Mouse (Mus musculus): ENCODE measurements around the gene Slamf1. TPM values are rescaled to one million over a fixed set of nuclear protein-coding genes. Genes with fewer than 3 reads are reported as not detected.
"Not testable (repeated sequence)": the region's sequence is repeated elsewhere in the genome, so short reads cannot be mapped to it uniquely, and the experiment has no call there.

Gene Slamf1
- polyA plus RNA-seq, 1 experiment from 2014 or later: 0.27 TPM

- Histone ChIP-seq H3K4me2 (ENCODE audit: low read depth, low read length, severe bottlenecking) (no peak overlapping the region), H3K9me3 (ENCODE audit: control insufficient read depth, low read length) (no peaks in the 10 kb centered on the region), H3K27me3 (ENCODE audit: control insufficient read depth, insufficient read depth, low read length) (no peaks in the 10 kb centered on the region), H3K4me1 (replicated peaks; ENCODE audit: control insufficient read depth, insufficient read depth, low read length) (no peaks in the 10 kb centered on the region), H3K36me3 (ENCODE audit: control insufficient read depth, insufficient read depth, low read length) (no peaks in the 10 kb centered on the region), H3K9ac (ENCODE audit: low read length) (no peak overlapping the region), H3K27ac (ENCODE audit: low read depth, low read length) (no peak overlapping the region), H3K4me3 (ENCODE audit: low read depth, low read length) (no peak overlapping the region)
- no peak for DNase-seq (ENCODE audit: low spot score)
- 77% methylated on average over 3 of the region's 3 CpGs for WGBS
- no peak for ATAC-seq (replicated peaks; ENCODE audit: low FRiP score)
Measured at GRCm38 (mm10) chr1:171789407-171789806, 22.5 kb downstream of the Slamf1 start.

GRCm38 (mm10) chr1:171791491-171791890 is 24.6 kb downstream of the Slamf1 start:
- Histone ChIP-seq H3K4me3 (ENCODE audit: low read depth, low read length) (no peak overlapping the region), H3K4me1 (replicated peaks; ENCODE audit: control insufficient read depth, insufficient read depth, low read length) (no peaks in the 10 kb centered on the region), H3K27me3 (ENCODE audit: control insufficient read depth, insufficient read depth, low read length) (no peaks in the 10 kb centered on the region), H3K9ac (ENCODE audit: low read length) (no peak overlapping the region), H3K4me2 (ENCODE audit: low read depth, low read length, severe bottlenecking) (no peak overlapping the region), H3K27ac (ENCODE audit: low read depth, low read length) (no peak overlapping the region), H3K9me3 (ENCODE audit: control insufficient read depth, low read length) (no peaks in the 10 kb centered on the region), H3K36me3 (ENCODE audit: control insufficient read depth, insufficient read depth, low read length) (no peaks in the 10 kb centered on the region)
- ATAC-seq (replicated peaks; ENCODE audit: low FRiP score): no peak
- DNase-seq (ENCODE audit: low spot score): no peak
- WGBS: 91% methylated on average over 3 of the region's 3 CpGs

- no peaks in the 10 kb centered on the region for H3K9me3 ChIP-seq (ENCODE audit: control insufficient read depth, low read length)
- H3K27me3 ChIP-seq (ENCODE audit: control insufficient read depth, insufficient read depth, low read length): no peaks in the 10 kb centered on the region
- H3K4me1 ChIP-seq (replicated peaks; ENCODE audit: control insufficient read depth, insufficient read depth, low read length): no peaks in the 10 kb centered on the region
- 70% methylated on average over 2 of the region's 2 CpGs for WGBS
- H3K27ac ChIP-seq (ENCODE audit: low read depth, low read length): no peak overlapping the region
- H3K4me3 ChIP-seq (ENCODE audit: low read depth, low read length): no peak overlapping the region
- no peak overlapping the region for H3K4me2 ChIP-seq (ENCODE audit: low read depth, low read length, severe bottlenecking)
- no peaks in the 10 kb centered on the region for H3K36me3 ChIP-seq (ENCODE audit: control insufficient read depth, insufficient read depth, low read length)
- DNase-seq (ENCODE audit: low spot score) (no peak), ATAC-seq (replicated peaks; ENCODE audit: low FRiP score) (no peak)
- H3K9ac ChIP-seq (ENCODE audit: low read length): no peak overlapping the region
Measured at GRCm38 (mm10) chr1:171796185-171796584, 29.3 kb downstream of the Slamf1 start.

- no peak overlapping the region for H3K9ac ChIP-seq (ENCODE audit: low read length)
- H3K27ac ChIP-seq (ENCODE audit: low read depth, low read length): no peak overlapping the region
- H3K36me3 ChIP-seq (ENCODE audit: control insufficient read depth, insufficient read depth, low read length): no peaks in the 10 kb centered on the region
- no peak for ATAC-seq (replicated peaks; ENCODE audit: low FRiP score)
- DNase-seq (ENCODE audit: low spot score): no peak
- H3K4me1 ChIP-seq (replicated peaks; ENCODE audit: control insufficient read depth, insufficient read depth, low read length): no peaks in the 10 kb centered on the region
- no peak overlapping the region for H3K4me3 ChIP-seq (ENCODE audit: low read depth, low read length)
- H3K4me2 ChIP-seq (ENCODE audit: low read depth, low read length, severe bottlenecking): no peak overlapping the region
- WGBS: 74% methylated on average over 1 of the region's 1 CpGs
- H3K27me3 ChIP-seq (ENCODE audit: control insufficient read depth, insufficient read depth, low read length): no peaks in the 10 kb centered on the region
- H3K9me3 ChIP-seq (ENCODE audit: control insufficient read depth, low read length): no peaks in the 10 kb centered on the region
Measured at GRCm38 (mm10) chr1:171797840-171798239, 30.9 kb downstream of the Slamf1 start.

DNA sequence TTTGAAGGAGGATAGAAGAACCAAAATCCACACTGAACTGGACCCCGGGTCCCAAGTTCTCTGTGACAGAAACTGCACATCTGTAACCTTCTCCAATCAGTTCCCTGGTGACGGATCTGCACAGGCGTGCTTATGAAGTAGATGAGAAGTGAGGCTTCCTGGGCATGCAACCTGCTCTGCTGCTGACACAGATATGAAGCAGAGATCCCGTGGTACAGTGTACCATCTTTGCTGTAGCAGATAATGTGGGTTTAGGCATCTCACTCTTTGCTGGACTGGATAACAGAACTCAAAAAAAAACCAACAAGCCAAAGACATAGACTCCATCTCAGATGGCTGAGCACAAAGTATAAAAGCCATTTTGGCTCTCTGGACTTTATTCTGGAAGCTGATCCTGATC is 32.7 kb downstream of the Slamf1 start:
- no peak for DNase-seq (ENCODE audit: low spot score)
- H3K4me3 ChIP-seq (ENCODE audit: low read depth, low read length): no peak overlapping the region
- no peaks in the 10 kb centered on the region for H3K9me3 ChIP-seq (ENCODE audit: control insufficient read depth, low read length)
- no peaks in the 10 kb centered on the region for H3K27me3 ChIP-seq (ENCODE audit: control insufficient read depth, insufficient read depth, low read length)
- 84% methylated on average over 4 of the region's 4 CpGs for WGBS
- no peak overlapping the region for H3K4me2 ChIP-seq (ENCODE audit: low read depth, low read length, severe bottlenecking)
- H3K36me3 ChIP-seq (ENCODE audit: control insufficient read depth, insufficient read depth, low read length): no peaks in the 10 kb centered on the region
- no peaks in the 10 kb centered on the region for H3K4me1 ChIP-seq (replicated peaks; ENCODE audit: control insufficient read depth, insufficient read depth, low read length)
- ATAC-seq (replicated peaks; ENCODE audit: low FRiP score): no peak
- H3K27ac ChIP-seq (ENCODE audit: low read depth, low read length): no peak overlapping the region
- no peak overlapping the region for H3K9ac ChIP-seq (ENCODE audit: low read length)

- H3K4me1 ChIP-seq (replicated peaks; ENCODE audit: control insufficient read depth, insufficient read depth, low read length); H3K4me2 ChIP-seq (ENCODE audit: low read depth, low read length, severe bottlenecking); ATAC-seq (replicated peaks; ENCODE audit: low FRiP score); H3K9me3 ChIP-seq (ENCODE audit: control insufficient read depth, low read length); H3K27ac ChIP-seq (ENCODE audit: low read depth, low read length); DNase-seq (ENCODE audit: low spot score); H3K36me3 ChIP-seq (ENCODE audit: control insufficient read depth, insufficient read depth, low read length); H3K9ac ChIP-seq (ENCODE audit: low read length); H3K27me3 ChIP-seq (ENCODE audit: control insufficient read depth, insufficient read depth, low read length); H3K4me3 ChIP-seq (ENCODE audit: low read depth, low read length): not testable (repeated sequence)
- 89% methylated on average over 1 of the region's 1 CpGs for WGBS
Measured at GRCm38 (mm10) chr1:171811048-171811447, 44.1 kb downstream of the Slamf1 start.

DNA sequence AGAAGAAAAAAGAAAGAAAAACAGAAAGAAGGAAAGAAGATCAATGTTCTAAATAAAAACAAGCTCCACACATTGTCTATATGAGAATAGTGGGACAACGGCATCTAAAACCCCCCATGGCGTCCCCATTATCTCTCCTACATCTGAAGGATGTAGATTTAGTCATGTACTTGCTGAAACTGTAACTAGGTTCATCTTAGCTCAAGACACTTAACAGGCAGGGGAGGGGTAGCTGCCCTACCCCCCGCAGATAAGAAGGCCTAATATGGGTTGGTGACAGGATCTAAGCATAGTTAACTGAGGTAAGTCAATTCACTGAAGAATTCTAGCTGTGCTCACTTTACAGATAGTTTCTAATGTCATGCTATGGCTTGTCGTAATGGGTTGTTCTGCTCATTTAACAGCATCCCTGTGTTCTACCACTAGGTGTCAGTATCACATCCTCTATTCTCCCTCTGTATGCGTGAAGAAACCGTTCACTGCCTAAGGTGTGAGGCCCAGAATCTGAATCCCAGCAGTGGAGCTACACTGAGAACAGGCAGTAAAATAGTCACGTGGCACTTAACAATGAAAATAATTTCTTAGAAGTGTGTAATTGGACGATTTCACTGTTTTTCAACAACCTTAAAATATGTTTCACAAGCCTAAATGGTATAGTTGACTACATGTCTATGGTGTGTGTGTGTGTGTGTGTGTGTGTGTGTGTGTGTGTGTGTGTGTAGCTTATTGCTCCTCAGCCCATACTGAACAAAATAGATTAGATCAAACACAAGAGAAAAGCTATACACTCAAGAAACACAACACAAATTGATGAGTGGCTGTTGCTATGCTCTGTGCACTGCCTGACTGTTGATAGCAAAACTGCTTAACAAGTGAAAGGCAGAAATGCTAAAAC is 48.9 kb downstream of the Slamf1 start:
- ATAC-seq (replicated peaks; ENCODE audit: low FRiP score) (peak; percentile 95), DNase-seq (ENCODE audit: low spot score) (no peak)
- no peaks in the 10 kb centered on the region for H3K27me3 ChIP-seq (ENCODE audit: control insufficient read depth, insufficient read depth, low read length)
- H3K4me2 ChIP-seq (ENCODE audit: low read depth, low read length, severe bottlenecking): no peak overlapping the region
- H3K9ac ChIP-seq (ENCODE audit: low read length): no peak overlapping the region
- no peaks in the 10 kb centered on the region for H3K36me3 ChIP-seq (ENCODE audit: control insufficient read depth, insufficient read depth, low read length)
- no peaks in the 10 kb centered on the region for H3K4me1 ChIP-seq (replicated peaks; ENCODE audit: control insufficient read depth, insufficient read depth, low read length)
- no peaks in the 10 kb centered on the region for H3K9me3 ChIP-seq (ENCODE audit: control insufficient read depth, low read length)
- no peak overlapping the region for H3K27ac ChIP-seq (ENCODE audit: low read depth, low read length)
- H3K4me3 ChIP-seq (ENCODE audit: low read depth, low read length): no peak overlapping the region
- whole genome bisulfite sequencing: 13% methylated on average over 8 of the region's 8 CpGs

DNA sequence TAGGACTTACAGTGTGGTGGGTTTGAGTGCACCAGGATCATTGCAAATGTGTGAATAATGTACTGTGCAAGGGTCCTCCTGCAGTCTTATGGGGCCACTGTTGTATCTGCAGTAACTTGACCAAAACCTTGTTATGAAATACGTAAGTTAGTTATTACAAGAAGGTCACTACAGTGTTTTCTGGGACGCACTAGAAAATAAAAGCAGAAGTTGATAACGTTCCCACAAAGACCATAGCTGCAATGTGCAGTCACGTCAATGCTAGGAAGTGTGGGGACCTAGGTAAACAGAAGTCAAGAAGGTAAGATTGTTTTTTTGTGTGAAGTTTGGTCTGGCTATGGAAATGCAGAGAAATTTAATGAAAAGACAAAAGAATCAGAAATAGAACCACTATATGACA is 50.1 kb downstream of the Slamf1 start:
- no peaks in the 10 kb centered on the region for H3K27me3 ChIP-seq (ENCODE audit: control insufficient read depth, insufficient read depth, low read length)
- no peaks in the 10 kb centered on the region for H3K9me3 ChIP-seq (ENCODE audit: control insufficient read depth, low read length)
- no peak overlapping the region for H3K4me2 ChIP-seq (ENCODE audit: low read depth, low read length, severe bottlenecking)
- no peak overlapping the region for H3K4me3 ChIP-seq (ENCODE audit: low read depth, low read length)
- DNase-seq (ENCODE audit: low spot score) (no peak), ATAC-seq (replicated peaks; ENCODE audit: low FRiP score) (no peak)
- H3K4me1 ChIP-seq (replicated peaks; ENCODE audit: control insufficient read depth, insufficient read depth, low read length): no peaks in the 10 kb centered on the region
- no peak overlapping the region for H3K9ac ChIP-seq (ENCODE audit: low read length)
- H3K27ac ChIP-seq (ENCODE audit: low read depth, low read length): no peak overlapping the region
- no peaks in the 10 kb centered on the region for H3K36me3 ChIP-seq (ENCODE audit: control insufficient read depth, insufficient read depth, low read length)
- 88% methylated on average over 4 of the region's 4 CpGs for WGBS

DNA sequence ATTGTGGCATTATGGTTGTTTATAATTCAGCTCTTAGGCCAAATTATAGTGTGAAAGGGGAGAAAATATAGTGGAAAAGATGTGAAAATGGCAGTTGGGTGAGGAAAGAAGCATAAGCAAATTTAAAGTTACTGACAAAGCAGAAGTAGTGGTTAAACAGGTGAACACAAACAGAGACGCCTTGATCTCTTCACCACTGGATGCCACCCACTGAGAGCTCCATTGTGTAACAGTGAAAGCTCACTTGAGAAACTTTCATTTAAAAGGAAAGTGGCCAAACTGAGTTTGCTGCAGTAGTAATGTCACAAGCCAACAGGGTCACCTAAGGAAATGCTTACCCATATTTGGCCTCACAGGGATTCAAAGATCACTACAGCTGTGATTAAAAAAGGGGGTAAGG is 54.4 kb downstream of the Slamf1 start:
- H3K36me3 ChIP-seq (ENCODE audit: control insufficient read depth, insufficient read depth, low read length): no peaks in the 10 kb centered on the region
- WGBS: 5% methylated on average over 1 of the region's 1 CpGs
- no peaks in the 10 kb centered on the region for H3K4me1 ChIP-seq (replicated peaks; ENCODE audit: control insufficient read depth, insufficient read depth, low read length)
- H3K27me3 ChIP-seq (ENCODE audit: control insufficient read depth, insufficient read depth, low read length): no peaks in the 10 kb centered on the region
- DNase-seq (ENCODE audit: low spot score) (no peak), ATAC-seq (replicated peaks; ENCODE audit: low FRiP score) (no peak)
- H3K9ac ChIP-seq (ENCODE audit: low read length): no peak overlapping the region
- no peaks in the 10 kb centered on the region for H3K9me3 ChIP-seq (ENCODE audit: control insufficient read depth, low read length)
- H3K4me2 ChIP-seq (ENCODE audit: low read depth, low read length, severe bottlenecking): no peak overlapping the region
- no peak overlapping the region for H3K4me3 ChIP-seq (ENCODE audit: low read depth, low read length)
- H3K27ac ChIP-seq (ENCODE audit: low read depth, low read length): no peak overlapping the region
